Mouse (Mus musculus): ENCODE measurements around the gene Kdm4a. TPM values are rescaled to one million over a fixed set of nuclear protein-coding genes. Genes with fewer than 3 reads are reported as not detected.

Kdm4a gene
- polyA plus RNA-seq, 1 experiment from 2014 or later, result 67.5 TPM

DNA sequence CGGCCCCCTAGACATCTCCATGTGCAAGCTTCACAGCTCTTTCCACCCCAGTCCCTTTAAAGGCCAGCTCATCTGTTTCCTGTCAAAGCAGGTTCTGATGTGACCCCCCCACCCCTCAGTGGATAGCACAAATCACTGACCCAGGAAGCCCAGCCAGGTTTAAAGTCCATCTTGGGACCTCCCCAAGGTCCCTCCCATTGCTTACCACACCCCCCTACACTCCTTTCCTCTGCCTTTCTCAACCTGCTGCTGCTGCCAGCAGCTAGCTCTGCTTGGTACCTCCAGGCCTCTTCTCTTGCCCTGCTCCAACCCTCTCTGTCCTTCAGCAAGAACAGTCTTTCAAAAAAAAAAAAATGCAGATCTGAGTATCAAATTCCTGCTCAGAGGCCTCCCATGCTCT lies 35.0 kb upstream of the Kdm4a start:
- no peaks in the 10 kb centered on the region for H3K9me3 ChIP-seq (ENCODE audit: control insufficient read depth, low read length)
- DNase-seq (ENCODE audit: low spot score), result no peak
- H3K4me2 ChIP-seq (replicated peaks; ENCODE audit: low read depth, low read length), result no peak overlapping the region
- no peak overlapping the region for H3K27ac ChIP-seq (ENCODE audit: low read depth, low read length)
- peaks cover 13% of the 10 kb centered on the region for H3K36me3 ChIP-seq (ENCODE audit: control insufficient read depth, insufficient read depth, low read length)
- no peak for ATAC-seq (ENCODE audit: low FRiP score)
- no peaks in the 10 kb centered on the region for H3K27me3 ChIP-seq (ENCODE audit: control insufficient read depth, insufficient read depth, low read length)
- WGBS, result 95% methylated on average over 1 of the region's 1 CpGs
- no peak overlapping the region for H3K4me3 ChIP-seq (ENCODE audit: low read depth, low read length)
- H3K4me1 ChIP-seq (replicated peaks; ENCODE audit: control insufficient read depth, insufficient read depth, low read length), result no peaks in the 10 kb centered on the region
- H3K9ac ChIP-seq (ENCODE audit: low read depth, low read length), result no peak overlapping the region

DNA sequence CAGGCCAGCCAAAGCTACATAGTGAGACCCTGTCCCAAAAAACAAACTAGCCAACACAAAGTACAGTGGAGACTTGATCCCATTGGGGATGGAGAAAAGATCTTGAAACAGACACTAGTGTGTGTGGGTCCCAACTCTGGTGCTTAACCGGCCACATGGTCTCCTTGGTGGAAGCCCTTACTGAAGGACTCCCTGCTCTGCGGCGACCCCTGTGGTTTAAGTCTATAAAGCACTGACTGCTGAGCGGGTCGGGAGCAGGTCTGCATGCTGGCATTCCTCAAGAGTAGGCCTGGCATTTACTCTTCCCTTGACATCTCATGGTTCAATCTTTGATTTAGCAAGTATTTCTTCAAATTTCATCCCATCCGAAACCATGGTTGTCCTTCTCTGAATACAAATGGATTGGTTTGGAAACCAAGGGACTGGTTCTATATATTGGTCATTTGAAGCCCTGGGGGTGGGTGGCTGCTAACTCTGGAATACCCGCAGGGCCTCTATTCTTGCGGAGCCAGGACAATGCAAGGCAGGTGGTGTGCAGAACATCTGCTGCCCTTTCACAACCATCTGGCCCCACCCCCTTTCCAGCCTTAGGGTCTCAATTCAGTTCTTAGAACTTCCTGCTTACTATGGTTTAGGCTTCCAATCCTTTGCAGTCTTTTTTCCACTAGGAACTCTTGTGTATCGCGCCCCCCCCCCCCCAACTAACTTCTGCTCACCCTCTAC lies 27.2 kb upstream of the Kdm4a start:
- no peak overlapping the region for H3K4me2 ChIP-seq (replicated peaks; ENCODE audit: low read depth, low read length)
- 60% methylated on average over 10 of the region's 10 CpGs for WGBS
- H3K4me3 ChIP-seq (ENCODE audit: low read depth, low read length), result no peak overlapping the region
- peaks cover 2% of the 10 kb centered on the region; the same call in 1 of the 2 replicates for H3K4me1 ChIP-seq (replicated peaks; ENCODE audit: control insufficient read depth, insufficient read depth, low read length)
- H3K36me3 ChIP-seq (ENCODE audit: control insufficient read depth, insufficient read depth, low read length), result peaks cover 19% of the 10 kb centered on the region
- 0 out of 2 replicates have a peak overlapping the region, but pooled peaks have one; percentile 30 for H3K27ac ChIP-seq (ENCODE audit: low read depth, low read length)
- no peak overlapping the region for H3K9ac ChIP-seq (ENCODE audit: low read depth, low read length)
- no peaks in the 10 kb centered on the region for H3K27me3 ChIP-seq (ENCODE audit: control insufficient read depth, insufficient read depth, low read length)
- peak; percentile 54 for DNase-seq (ENCODE audit: low spot score)
- no peaks in the 10 kb centered on the region for H3K9me3 ChIP-seq (ENCODE audit: control insufficient read depth, low read length)
- ATAC-seq (ENCODE audit: low FRiP score), result 0 out of 2 replicates have a peak, but pooled peaks have one; percentile 36

DNA sequence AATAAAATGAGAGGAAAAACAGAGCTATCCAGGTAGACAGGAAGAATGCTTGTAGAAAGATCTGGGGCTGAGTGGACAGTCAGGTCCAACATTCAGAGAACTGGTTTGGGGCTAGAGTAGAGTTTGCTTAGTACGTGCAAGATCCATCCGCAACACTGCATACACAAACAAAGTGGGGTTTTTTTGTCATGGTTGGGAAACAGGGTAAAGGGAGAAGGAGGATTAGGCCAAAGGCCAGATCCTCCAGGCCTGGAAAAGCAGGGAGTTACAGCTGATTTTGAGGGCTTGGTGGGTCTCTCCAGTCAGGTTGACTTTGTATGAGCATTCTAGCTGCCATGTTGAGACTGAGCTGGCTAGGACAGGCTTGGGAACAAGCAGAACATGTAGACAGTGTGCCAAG lies 26.1 kb upstream of the Kdm4a start:
- no peak for ATAC-seq (ENCODE audit: low FRiP score)
- WGBS, result 94% methylated on average over 2 of the region's 2 CpGs
- peaks cover 2% of the 10 kb centered on the region; the same call in 1 of the 2 replicates for H3K4me1 ChIP-seq (replicated peaks; ENCODE audit: control insufficient read depth, insufficient read depth, low read length)
- H3K4me2 ChIP-seq (replicated peaks; ENCODE audit: low read depth, low read length), result no peak overlapping the region
- H3K9me3 ChIP-seq (ENCODE audit: control insufficient read depth, low read length), result no peaks in the 10 kb centered on the region
- no peaks in the 10 kb centered on the region for H3K27me3 ChIP-seq (ENCODE audit: control insufficient read depth, insufficient read depth, low read length)
- H3K4me3 ChIP-seq (ENCODE audit: low read depth, low read length), result no peak overlapping the region
- peaks cover 12% of the 10 kb centered on the region for H3K36me3 ChIP-seq (ENCODE audit: control insufficient read depth, insufficient read depth, low read length)
- no peak for DNase-seq (ENCODE audit: low spot score)
- no peak overlapping the region for H3K9ac ChIP-seq (ENCODE audit: low read depth, low read length)
- H3K27ac ChIP-seq (ENCODE audit: low read depth, low read length), result no peak overlapping the region

DNA sequence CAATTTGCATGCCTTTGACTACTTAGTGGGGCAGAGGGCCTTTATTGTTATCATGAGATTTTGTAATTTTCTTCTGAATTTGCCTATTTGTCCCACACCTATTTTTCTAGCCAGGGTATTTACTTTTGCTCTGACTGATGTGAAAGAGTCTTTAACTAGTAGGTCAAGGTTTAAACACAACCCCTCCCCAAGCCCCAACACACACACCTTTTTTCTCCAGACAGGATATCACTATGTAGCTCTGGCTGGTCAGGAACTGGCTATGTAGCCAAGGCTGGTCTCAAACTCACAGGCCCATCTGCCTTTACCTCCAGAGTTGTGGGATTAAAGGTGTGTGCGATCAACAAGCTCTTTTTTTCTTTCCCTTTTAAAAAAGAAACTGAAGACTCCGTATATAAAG lies 19.2 kb upstream of the Kdm4a start:
- Histone ChIP-seq H3K4me1 (replicated peaks; ENCODE audit: control insufficient read depth, insufficient read depth, low read length) (no peaks in the 10 kb centered on the region), H3K9ac (ENCODE audit: low read depth, low read length) (no peak overlapping the region), H3K4me2 (replicated peaks; ENCODE audit: low read depth, low read length) (no peak overlapping the region), H3K36me3 (ENCODE audit: control insufficient read depth, insufficient read depth, low read length) (no peaks in the 10 kb centered on the region), H3K27ac (ENCODE audit: low read depth, low read length) (no peak overlapping the region), H3K27me3 (ENCODE audit: control insufficient read depth, insufficient read depth, low read length) (no peaks in the 10 kb centered on the region), H3K9me3 (ENCODE audit: control insufficient read depth, low read length) (no peaks in the 10 kb centered on the region), H3K4me3 (ENCODE audit: low read depth, low read length) (no peak overlapping the region)
- ATAC-seq (ENCODE audit: low FRiP score) (no peak), DNase-seq (ENCODE audit: low spot score) (no peak)
- WGBS, result 85% methylated on average over 2 of the region's 2 CpGs

DNA sequence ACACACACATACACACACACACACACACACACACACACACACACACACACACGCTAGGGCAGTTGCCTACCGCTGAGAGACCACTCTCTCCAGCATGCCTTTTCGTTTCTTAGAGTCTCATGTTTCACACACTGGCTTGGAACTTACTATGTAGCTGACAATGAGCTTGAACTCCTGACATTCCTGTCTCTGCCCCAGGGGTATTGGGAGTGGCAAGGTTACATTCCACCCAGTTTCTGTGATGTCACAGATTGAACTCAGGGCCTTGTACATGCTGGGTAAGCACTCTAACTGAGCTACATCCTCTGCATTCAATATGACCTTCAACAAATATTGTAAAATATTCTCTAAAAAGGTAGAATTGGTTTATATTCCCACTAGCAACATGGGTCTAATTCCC lies 18.8 kb upstream of the Kdm4a start:
- no peak for DNase-seq (ENCODE audit: low spot score)
- Histone ChIP-seq H3K27ac (ENCODE audit: low read depth, low read length) (no peak overlapping the region), H3K9ac (ENCODE audit: low read depth, low read length) (no peak overlapping the region), H3K9me3 (ENCODE audit: control insufficient read depth, low read length) (no peaks in the 10 kb centered on the region), H3K27me3 (ENCODE audit: control insufficient read depth, insufficient read depth, low read length) (no peaks in the 10 kb centered on the region), H3K4me3 (ENCODE audit: low read depth, low read length) (no peak overlapping the region), H3K36me3 (ENCODE audit: control insufficient read depth, insufficient read depth, low read length) (no peaks in the 10 kb centered on the region), H3K4me1 (replicated peaks; ENCODE audit: control insufficient read depth, insufficient read depth, low read length) (no peaks in the 10 kb centered on the region; the same call in 1 of the 2 replicates), H3K4me2 (replicated peaks; ENCODE audit: low read depth, low read length) (no peak overlapping the region)
- ATAC-seq (ENCODE audit: low FRiP score), result no peak
- 93% methylated on average over 3 of the region's 3 CpGs for WGBS

DNA sequence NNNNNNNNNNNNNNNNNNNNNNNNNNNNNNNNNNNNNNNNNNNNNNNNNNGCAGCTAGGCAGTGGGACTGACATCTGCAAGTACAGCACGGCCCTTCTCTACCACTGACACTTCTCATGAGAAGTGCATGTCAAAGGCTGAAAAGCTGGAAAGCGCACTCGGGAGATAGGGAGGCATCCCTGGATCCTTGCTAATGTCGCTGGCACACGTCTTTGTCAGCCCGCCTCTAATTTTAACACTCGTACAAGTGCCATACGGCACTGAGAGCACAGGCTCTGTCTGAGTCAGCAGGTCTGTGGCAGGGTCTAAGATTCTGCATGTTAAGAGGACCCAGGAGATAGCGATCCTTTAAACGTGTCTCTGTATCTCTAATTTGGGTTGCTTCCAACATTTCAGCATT lies 16.3 kb upstream of the Kdm4a start:
- DNase-seq (ENCODE audit: low spot score) (no peak), ATAC-seq (ENCODE audit: low FRiP score) (no peak)
- WGBS, result 91% methylated on average over 10 of the region's 10 CpGs
- no peak overlapping the region for H3K9ac ChIP-seq (ENCODE audit: low read depth, low read length)
- H3K4me1 ChIP-seq (replicated peaks; ENCODE audit: control insufficient read depth, insufficient read depth, low read length), result no peaks in the 10 kb centered on the region; the same call in 1 of the 2 replicates
- H3K4me2 ChIP-seq (replicated peaks; ENCODE audit: low read depth, low read length), result no peak overlapping the region
- H3K27me3 ChIP-seq (ENCODE audit: control insufficient read depth, insufficient read depth, low read length), result no peaks in the 10 kb centered on the region
- no peaks in the 10 kb centered on the region for H3K36me3 ChIP-seq (ENCODE audit: control insufficient read depth, insufficient read depth, low read length)
- no peaks in the 10 kb centered on the region for H3K9me3 ChIP-seq (ENCODE audit: control insufficient read depth, low read length)
- H3K4me3 ChIP-seq (ENCODE audit: low read depth, low read length), result no peak overlapping the region
- H3K27ac ChIP-seq (ENCODE audit: low read depth, low read length), result no peak overlapping the region

DNA sequence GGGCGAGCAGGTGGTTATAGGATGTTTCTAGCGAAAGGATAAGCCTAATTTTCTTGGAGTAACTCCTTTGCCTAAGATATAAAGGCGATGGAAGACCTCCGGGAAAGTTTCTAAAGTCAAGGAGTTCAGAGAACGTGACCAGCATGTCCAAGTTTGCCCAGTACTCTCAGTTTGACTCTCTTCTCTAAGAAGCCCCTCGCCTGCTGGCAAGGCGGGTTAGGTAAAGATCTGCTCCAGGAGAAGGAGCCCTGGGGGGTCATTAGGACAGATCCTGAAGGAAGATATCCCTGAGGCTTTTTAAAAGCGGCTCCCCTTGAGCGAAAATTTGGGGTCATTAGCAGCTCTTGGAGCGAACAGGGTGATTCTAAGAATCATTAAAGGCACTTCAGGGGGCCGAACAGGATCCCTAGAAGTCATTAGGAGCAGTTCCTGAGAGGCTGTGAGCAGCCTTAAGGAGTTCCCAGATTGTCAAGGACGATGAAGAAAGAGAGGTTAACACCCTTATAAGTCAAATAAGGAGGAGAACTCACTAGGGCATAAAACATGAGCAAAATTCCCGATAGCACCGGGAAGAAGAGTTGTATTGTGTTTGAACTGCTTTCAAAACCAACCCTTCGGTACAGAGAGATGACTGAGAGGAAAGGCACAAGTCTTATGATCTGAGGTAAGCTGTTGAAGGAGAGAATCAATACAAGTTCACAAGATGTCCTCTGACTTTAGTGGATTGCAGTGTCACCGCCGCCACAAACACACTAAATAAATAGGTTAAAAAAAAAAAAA lies 648 bp upstream of the Kdm4a start:
- Histone ChIP-seq H3K36me3 (ENCODE audit: control insufficient read depth, insufficient read depth, low read length) (0 out of 2 replicates have a peak, but pooled peaks cover 13% of the 10 kb centered on the region), H3K9me3 (ENCODE audit: control insufficient read depth, low read length) (no peaks in the 10 kb centered on the region), H3K4me3 (ENCODE audit: low read depth, low read length) (peak overlapping the region; percentile 75), H3K27me3 (ENCODE audit: control insufficient read depth, insufficient read depth, low read length) (no peaks in the 10 kb centered on the region), H3K9ac (ENCODE audit: low read depth, low read length) (peak overlapping the region; percentile 65), H3K4me2 (replicated peaks; ENCODE audit: low read depth, low read length) (peak overlapping the region; percentile 57), H3K27ac (ENCODE audit: low read depth, low read length) (peak overlapping the region; percentile 91), H3K4me1 (replicated peaks; ENCODE audit: control insufficient read depth, insufficient read depth, low read length) (peaks cover 3% of the 10 kb centered on the region; the same call in 1 of the 2 replicates)
- 15% methylated on average over 17 of the region's 17 CpGs for WGBS
- ATAC-seq (ENCODE audit: low FRiP score) (peak; percentile 37), DNase-seq (ENCODE audit: low spot score) (no peak)

DNA sequence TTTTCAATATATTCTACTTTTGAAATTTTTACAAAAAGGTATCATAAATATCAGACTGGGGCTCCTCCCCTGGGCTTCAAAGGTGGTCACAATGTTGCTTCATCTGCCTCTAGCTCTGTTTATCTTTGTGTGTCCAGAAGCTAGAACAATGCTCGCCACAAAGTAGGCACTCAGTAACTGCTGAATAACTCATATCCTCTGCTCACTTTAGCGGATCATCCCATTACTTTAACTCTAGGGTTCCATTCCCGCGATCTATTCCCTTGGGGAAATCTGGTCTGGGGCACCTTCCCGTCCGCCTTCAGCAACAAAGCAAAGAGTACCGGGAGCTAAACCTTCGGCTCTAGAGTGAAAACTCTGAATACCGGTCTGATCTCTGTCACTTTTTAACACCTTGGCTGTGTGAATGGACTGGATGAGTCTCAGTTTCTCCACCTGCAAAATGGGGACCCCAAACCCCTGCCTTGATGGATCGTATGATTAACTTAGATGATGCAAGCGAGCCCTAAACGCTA lies 834 bp downstream of the Kdm4a start:
- Histone ChIP-seq H3K36me3 (ENCODE audit: control insufficient read depth, insufficient read depth, low read length) (peaks cover 22% of the 10 kb centered on the region; the same call in 1 of the 2 replicates), H3K9me3 (ENCODE audit: control insufficient read depth, low read length) (no peaks in the 10 kb centered on the region), H3K9ac (ENCODE audit: low read depth, low read length) (peak overlapping the region; percentile 89), H3K4me1 (replicated peaks; ENCODE audit: control insufficient read depth, insufficient read depth, low read length) (peaks cover 3% of the 10 kb centered on the region; the same call in 1 of the 2 replicates), H3K27ac (ENCODE audit: low read depth, low read length) (peak overlapping the region; percentile 91), H3K4me3 (ENCODE audit: low read depth, low read length) (peak overlapping the region; percentile 75), H3K4me2 (replicated peaks; ENCODE audit: low read depth, low read length) (peak overlapping the region; percentile 62), H3K27me3 (ENCODE audit: control insufficient read depth, insufficient read depth, low read length) (no peaks in the 10 kb centered on the region)
- DNase-seq (ENCODE audit: low spot score), result no peak
- ATAC-seq (ENCODE audit: low FRiP score), result no peak
- 3% methylated on average over 12 of the region's 12 CpGs for WGBS
